Mouse (Mus musculus) CH12.LX (cell line): ENCODE data around the gene Carf. TPM values are rescaled to one million over a fixed set of nuclear protein-coding genes. Genes with fewer than 3 reads are reported as not detected.

Experiments used
- DNase-seq: peaks from one replicate; pipeline ENCODE4 v3.0.0-alpha.2; 2013; ENCODE audit errors: extremely low read depth
- H3K27ac ChIP-seq: 2 replicates; pipeline ENCODE4 v1.5.1; 2012; ENCODE audit warnings: low read depth, mild to moderate bottlenecking, control low read depth, moderate library complexity; ENCODE audit not compliant: insufficient read depth
- H3K27me3 ChIP-seq: replicated peaks from 2 replicates; pipeline ENCODE3; 2012; ENCODE audit warnings: inconsistent platforms
- H3K36me3 ChIP-seq, 2 experiments: replicated peaks in 1 of 2; 2 replicates each; pipeline versions ENCODE3 to v1.6.1; 2012; ENCODE audit warnings: inconsistent platforms in 1 of 2, low read length in 1 of 2, mild to moderate bottlenecking in 1 of 2, mixed read lengths in 1 of 2, moderate library complexity in 1 of 2; ENCODE audit not compliant: control insufficient read depth in 1 of 2, insufficient read depth in 1 of 2
- H3K4me1 ChIP-seq, 2 experiments: 2 replicates each; pipeline ENCODE4 v1.6.1; 2012; ENCODE audit warnings: inconsistent platforms in 1 of 2, moderate library complexity in 1 of 2; ENCODE audit not compliant: insufficient read depth in 2 of 2, control insufficient read depth in 1 of 2
- H3K4me2 ChIP-seq: 2 replicates; pipeline ENCODE4 v1.6.1; 2012; ENCODE audit warnings: low read depth, mild to moderate bottlenecking, control low read depth; ENCODE audit not compliant: poor library complexity, insufficient read depth, severe bottlenecking
- H3K4me3 ChIP-seq, 3 experiments: fragments of 150-350 bp in 1 of 3; sonication (generic) in 1 of 3; replicated peaks in 1 of 3; 2 replicates each; pipeline versions ENCODE3 to v1.5.1; 2011 to 2012; ENCODE audit warnings: low read depth in 2 of 3, low read length in 2 of 3, mild to moderate bottlenecking in 2 of 3, moderate library complexity in 2 of 3, control low read depth in 1 of 3, improper control_type of control experiment in 1 of 3, inconsistent platforms in 1 of 3, mixed read lengths in 1 of 3; ENCODE audit not compliant: poor library complexity in 1 of 3
- H3K79me2 ChIP-seq: replicated peaks from 2 replicates; pipeline ENCODE4 v1.6.1; 2012; ENCODE audit warnings: mild to moderate bottlenecking, moderate library complexity; ENCODE audit not compliant: control insufficient read depth, poor library complexity, insufficient read depth, severe bottlenecking; ENCODE audit errors: extremely low read depth
- H3K9ac ChIP-seq: 2 replicates; pipeline ENCODE4 v1.6.1; 2012; ENCODE audit warnings: low read depth, mild to moderate bottlenecking, control low read depth, moderate library complexity; ENCODE audit not compliant: insufficient read depth
- H3K9me3 ChIP-seq: replicated peaks from 2 replicates; pipeline ENCODE3; 2012; ENCODE audit warnings: low read length, inconsistent platforms, mixed read lengths
- BHLHE40 ChIP-seq: IDR thresholded peaks from 2 replicates; pipeline ENCODE4 v1.6.1; 2011; ENCODE audit warnings: mild to moderate bottlenecking, low read depth, low read length, improper control_type of control experiment
- CTCF ChIP-seq, 2 experiments: IDR thresholded peaks in 1 of 2; conservative IDR thresholded peaks in 1 of 2; 2 replicates each; pipeline ENCODE4 v1.5.1; 2011 to 2012; ENCODE audit warnings: low read depth in 2 of 2, low read length in 2 of 2, improper control_type of control experiment in 1 of 2, inconsistent platforms in 1 of 2, mild to moderate bottlenecking in 1 of 2, moderate library complexity in 1 of 2
- EP300 ChIP-seq: IDR thresholded peaks from 2 replicates; pipeline ENCODE4 v1.6.1; 2011; ENCODE audit warnings: low read length, improper control_type of control experiment
- ETS1 ChIP-seq: conservative IDR thresholded peaks from 2 replicates; pipeline ENCODE4 v1.6.1; 2012; ENCODE audit warnings: low read depth, mild to moderate bottlenecking, inconsistent platforms, low read length, improper control_type of control experiment, moderate library complexity
- MAZ ChIP-seq: IDR thresholded peaks from 2 replicates; pipeline ENCODE4 v1.6.1; 2012; ENCODE audit warnings: low read depth, mild to moderate bottlenecking, inconsistent platforms, low read length, improper control_type of control experiment, moderate library complexity
- MXI1 ChIP-seq: IDR thresholded peaks from 2 replicates; pipeline ENCODE4 v1.6.1; 2011; ENCODE audit warnings: mild to moderate bottlenecking, low read depth, low read length, improper control_type of control experiment
- MYC ChIP-seq: IDR thresholded peaks from 2 replicates; pipeline ENCODE4 v1.6.1; 2011; ENCODE audit warnings: low read depth, mild to moderate bottlenecking, improper control_type of control experiment, low read length
- PAX5 ChIP-seq: IDR thresholded peaks from 2 replicates; pipeline ENCODE4 v1.6.1; 2012; ENCODE audit warnings: low read length, inconsistent platforms, mixed read lengths
- POLR2AphosphoS2 ChIP-seq: IDR thresholded peaks from 2 replicates; pipeline ENCODE4 v1.6.1; 2011; ENCODE audit warnings: low read depth, low read length, improper control_type of control experiment
- RAD21 ChIP-seq: IDR thresholded peaks from 2 replicates; pipeline ENCODE4 v1.6.1; 2011; ENCODE audit warnings: low read depth, mild to moderate bottlenecking, low read length, improper control_type of control experiment, moderate library complexity
- RCOR1 ChIP-seq: conservative IDR thresholded peaks from 2 replicates; pipeline ENCODE4 v1.6.1; 2012; ENCODE audit warnings: low read depth, mild to moderate bottlenecking, inconsistent platforms, low read length, improper control_type of control experiment
- SIN3A ChIP-seq: IDR thresholded peaks from 2 replicates; pipeline ENCODE4 v1.6.1; 2012; ENCODE audit warnings: low read length, improper control_type of control experiment, inconsistent platforms
- SMC3 ChIP-seq: IDR thresholded peaks from 2 replicates; pipeline ENCODE4 v1.6.1; 2011; ENCODE audit warnings: low read depth, low read length, improper control_type of control experiment
- TCF12 ChIP-seq: IDR thresholded peaks from 2 replicates; pipeline ENCODE4 v1.6.1; 2014; ENCODE audit warnings: low read depth, mild to moderate bottlenecking, inconsistent platforms, low read length, improper control_type of control experiment
- USF2 ChIP-seq: conservative IDR thresholded peaks from 2 replicates; pipeline ENCODE4 v1.6.1; 2011; ENCODE audit warnings: low read depth, low read length, improper control_type of control experiment
- ZC3H11A ChIP-seq: IDR thresholded peaks from 2 replicates; pipeline ENCODE4 v1.6.1; 2012; ENCODE audit warnings: low read depth, mild to moderate bottlenecking, inconsistent platforms, low read length, improper control_type of control experiment
- ZKSCAN1 ChIP-seq: IDR thresholded peaks from 2 replicates; pipeline ENCODE4 v1.6.1; 2012; ENCODE audit warnings: low read depth, inconsistent platforms, low read length, improper control_type of control experiment, borderline replicate concordance
- ZNF384 ChIP-seq: IDR thresholded peaks from 2 replicates; pipeline ENCODE4 v1.6.1; 2012; ENCODE audit warnings: low read depth, low read length, improper control_type of control experiment, inconsistent platforms
- dilution Hi-C: fragments of 300-500 bp; cut with MboI; formaldehyde crosslinking; loops from 2 replicates; pipeline ENCODE4 v1.14.3; 2020; ENCODE audit warnings: low sequenced_read_pairs; ENCODE audit not compliant: extremely low pct_unique_long_range_greater_than_20kb, extremely low pct_ligation_motif_present
- in situ Hi-C: fragments of 300-500 bp; cut with MboI; formaldehyde crosslinking; loops from 3 replicates; pipeline ENCODE4 v1.14.3; 2019; ENCODE audit warnings: low sequenced_read_pairs, low pct_ligation_motif_present, low pct_unique_long_range_greater_than_20kb, mixed read lengths
- polyA plus RNA-seq: library from polyadenylated mRNA; unstranded; fragments of >175 nt; gene quantifications from 2 replicates; pipeline ENCODE4 v1.2.1, GENCODE M21; 2012; ENCODE audit warnings: low read depth; ENCODE audit not compliant: insufficient read length
- total RNA-seq, 2 experiments: library from RNA; depleted of rRNA; stranded (reverse); fragments of 300-350 nt in 1 of 2; fragments of >200 nt in 1 of 2; gene quantifications; 2 replicates each; pipeline ENCODE4 v1.2.3; 2012 to 2014

The Carf gene
- total and polyA plus RNA-seq, 3 experiments: 3.0 to 3.3 (median 3.2) TPM

DNA sequence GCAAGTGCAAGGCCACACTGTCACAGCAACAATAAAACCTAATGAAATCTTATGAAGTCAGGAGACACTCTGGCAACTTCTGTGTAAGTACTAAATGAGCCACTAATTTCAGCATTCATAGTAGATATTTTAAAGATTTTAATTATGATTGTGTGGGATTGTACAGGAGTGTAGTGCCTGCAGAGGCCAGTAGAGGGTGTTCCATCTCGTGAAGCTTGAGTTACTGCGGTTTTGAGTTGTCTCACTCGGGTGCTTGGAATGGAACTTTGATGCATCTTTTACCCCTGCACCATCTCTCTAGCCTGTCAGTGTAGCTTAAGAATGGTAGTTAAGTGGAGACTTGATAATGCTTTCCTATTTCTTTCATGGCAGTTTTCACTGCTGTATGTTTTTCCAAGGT is 43.4 kb upstream of the Carf start:
- Histone ChIP-seq H3K9me3 (no peaks in the 10 kb centered on the region), H3K79me2 (no peaks in the 10 kb centered on the region), H3K4me1 (no peaks in the 10 kb centered on the region), H3K27me3 (no peaks in the 10 kb centered on the region), H3K4me2 (no peak overlapping the region), H3K4me3 (no peak overlapping the region), H3K9ac (no peak overlapping the region), H3K36me3 (no peaks in the 10 kb centered on the region), H3K27ac (no peak overlapping the region)
- DNase-seq: peak; percentile 31
- TF ChIP-seq USF2: no peak
- peak; percentile 53 to 65 for TF ChIP-seq CTCF (conservative IDR thresholded peaks at IDR 0.05 in 1 of 2, IDR thresholded peaks at IDR 0.05 in 1 of 2; ENCODE audit: low read depth in 2 of 2, low read length in 2 of 2)
- peak; percentile 41 for TF ChIP-seq RAD21
- no peak for TF ChIP-seq MXI1
- TF ChIP-seq SMC3: peak; percentile 52
- no peak for TF ChIP-seq TCF12
- TF ChIP-seq ETS1: no peak
- 0 out of 2 replicates have a peak, but pooled peaks have one; percentile 13 for TF ChIP-seq BHLHE40
- no peak for TF ChIP-seq EP300
- TF ChIP-seq MYC: 0 out of 2 replicates have a peak, but pooled peaks have one; percentile 18
- no peak for TF ChIP-seq POLR2AphosphoS2
- in situ Hi-C loops: no loop called here
- dilution Hi-C loops: no loop called here

DNA sequence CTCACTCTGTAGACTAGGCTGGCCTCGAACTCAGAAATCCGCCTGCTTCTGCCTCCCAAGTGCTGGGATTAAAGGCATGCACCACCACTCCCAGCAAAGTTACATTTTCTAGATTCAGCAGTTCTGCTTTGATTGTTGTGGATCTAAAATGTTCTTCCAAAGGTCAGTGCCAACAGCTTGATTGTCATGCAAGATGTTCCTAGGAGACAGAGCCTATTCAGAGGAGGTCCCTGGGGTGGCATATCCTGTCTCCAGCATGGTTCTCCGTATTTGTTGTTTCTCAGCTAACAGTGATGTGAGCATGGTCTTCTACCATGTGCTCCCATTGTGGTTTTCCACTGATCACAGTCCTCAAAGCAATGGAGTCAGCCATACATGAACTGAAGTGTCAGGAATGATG is 41.7 kb upstream of the Carf start:
- no peak overlapping the region for H3K4me3 ChIP-seq
- in situ Hi-C loops (no loop called here), dilution Hi-C loops (no loop called here)
- no peaks in the 10 kb centered on the region for H3K79me2 ChIP-seq
- H3K9me3 ChIP-seq: no peaks in the 10 kb centered on the region
- no peaks in the 10 kb centered on the region for H3K36me3 ChIP-seq
- no peak overlapping the region for H3K27ac ChIP-seq
- H3K4me1 ChIP-seq: no peaks in the 10 kb centered on the region
- no peak overlapping the region for H3K4me2 ChIP-seq
- TF ChIP-seq ZNF384: no peak
- TF ChIP-seq RAD21: no peak
- TF ChIP-seq PAX5: no peak
- no peak for TF ChIP-seq ZKSCAN1
- TF ChIP-seq BHLHE40: no peak
- TF ChIP-seq TCF12: no peak
- no peak for TF ChIP-seq RCOR1
- TF ChIP-seq MXI1: no peak
- TF ChIP-seq ETS1: no peak
- TF ChIP-seq SIN3A: no peak
- TF ChIP-seq MAZ: no peak
- no peak for TF ChIP-seq ZC3H11A
- no peak for TF ChIP-seq CTCF (conservative IDR thresholded peaks at IDR 0.05 in 1 of 2, IDR thresholded peaks at IDR 0.05 in 1 of 2; ENCODE audit: low read depth in 2 of 2, low read length in 2 of 2)
- no peak for TF ChIP-seq EP300
- no peaks in the 10 kb centered on the region for H3K27me3 ChIP-seq
- H3K9ac ChIP-seq: no peak overlapping the region
- no peak for DNase-seq
